Mouse (Mus musculus) heart, adult 2 months (tissue): ENCODE measurements at regions not wholly inside any gene's neighbourhood (a gene's known extent, or its start where the extent isn't known, plus 50 kb on each side); places are given as distances from the start of the nearest gene placed in this dataset.

Source experiments
- CTCF ChIP-seq: fragments of 200-600 bp; IDR thresholded peaks from 2 replicates; pipeline ENCODE4 v1.8.1; 2022; ENCODE audit warnings: antibody characterized with exemption, mild to moderate bottlenecking, moderate library complexity
- EP300 ChIP-seq: fragments of 200-500 bp; IDR thresholded peaks from 2 replicates; pipeline ENCODE4 v1.6.1; 2011; ENCODE audit warnings: low read depth, low read length, control low read depth; ENCODE audit not compliant: insufficient read depth

DNA sequence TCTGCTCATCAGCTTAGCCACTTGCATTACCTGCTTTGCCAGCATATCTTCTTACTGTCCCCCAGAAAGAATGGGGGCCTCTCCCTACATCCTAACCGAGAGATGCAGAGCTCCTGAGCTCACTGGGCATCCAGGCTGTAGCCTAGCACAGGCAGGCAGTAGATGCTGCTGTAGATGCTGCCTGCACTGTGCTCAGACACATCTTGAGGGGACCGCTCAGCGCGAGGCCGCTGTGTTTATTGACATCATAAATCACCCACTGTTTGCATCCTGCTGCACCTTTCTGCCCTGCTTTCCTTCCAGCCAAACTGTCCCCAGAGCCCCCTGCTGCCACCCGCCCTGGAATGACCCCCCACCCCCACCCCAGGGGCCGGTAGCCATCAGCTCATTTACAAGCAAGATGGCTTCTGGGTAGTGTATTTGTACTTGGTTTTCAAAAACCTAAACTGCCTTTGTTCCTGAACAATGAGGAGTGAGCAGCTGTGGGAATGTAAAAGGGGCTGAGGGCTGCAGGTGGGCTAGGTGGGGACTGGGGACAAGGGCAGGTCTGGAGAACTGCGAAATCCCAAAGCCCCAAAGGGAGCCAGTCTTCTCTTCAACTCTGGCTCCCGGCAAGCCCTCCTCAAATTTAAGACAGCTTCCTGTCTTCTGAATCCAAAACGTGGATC lies 233.2 kb downstream of the Bcor start:
- TF ChIP-seq EP300 (no peak), CTCF (no peak)
